Mouse (Mus musculus) liver, embryonic 14.5 days (tissue): ENCODE measurements around the gene Pcgf2. TPM values are rescaled to one million over a fixed set of nuclear protein-coding genes. Genes with fewer than 3 reads are reported as not detected.
"Not testable (repeated sequence)": the region's sequence is repeated elsewhere in the genome, so short reads cannot be mapped to it uniquely, and the experiment has no call there.

Source experiments
- ATAC-seq: fragments of 200-750 bp; cut with Nextera tagmentation; 2 replicates; pipeline ENCODE4 v1.8.0; 2017; ENCODE audit warnings: moderate number of reproducible peaks, mild to moderate bottlenecking, moderate library complexity; ENCODE audit not compliant: insufficient read depth
- DNase-seq, 3 experiments: peaks; one replicate each; pipeline ENCODE4 v3.0.0-alpha.2; 2012 to 2013; ENCODE audit warnings: low read depth in 3 of 3, low spot score in 3 of 3
- H3K27ac ChIP-seq: fragments of 300-500 bp; sonication (generic); 2 replicates; pipeline ENCODE4 v1.5.1; 2014; ENCODE audit warnings: moderate library complexity, mild to moderate bottlenecking, control low read depth, inconsistent platforms
- H3K27me3 ChIP-seq: fragments of 300-500 bp; sonication (generic); 2 replicates; pipeline ENCODE4 v1.6.1; 2014; ENCODE audit warnings: mild to moderate bottlenecking, low read length, moderate library complexity; ENCODE audit not compliant: control insufficient read depth, insufficient read depth
- H3K36me3 ChIP-seq: fragments of 300-500 bp; sonication (generic); replicated peaks from 2 replicates; pipeline ENCODE4 v1.6.1; 2014; ENCODE audit warnings: low read depth; ENCODE audit not compliant: control insufficient read depth, insufficient read depth
- H3K4me1 ChIP-seq, 2 experiments: fragments of 200-500 bp in 1 of 2; fragments of 300-500 bp in 1 of 2; sonication (generic) in 1 of 2; replicated peaks; 2 replicates each; pipeline ENCODE4 v1.6.1; 2012 to 2014; ENCODE audit warnings: antibody characterized with exemption in 1 of 2, inconsistent platforms in 1 of 2, low read length in 1 of 2; ENCODE audit not compliant: control insufficient read depth in 2 of 2, insufficient read depth in 2 of 2
- H3K4me2 ChIP-seq: fragments of 300-500 bp; sonication (generic); 2 replicates; pipeline ENCODE4 v1.6.1; 2014; ENCODE audit warnings: low read depth, mild to moderate bottlenecking, control low read depth, moderate library complexity
- H3K4me3 ChIP-seq, 2 experiments: fragments of 200-500 bp in 1 of 2; fragments of 300-500 bp in 1 of 2; sonication (generic) in 1 of 2; 2 replicates each; pipeline ENCODE4 v1.5.1; 2012 to 2014; ENCODE audit warnings: low read depth in 2 of 2, low read length in 2 of 2, mild to moderate bottlenecking in 2 of 2, control low read depth in 1 of 2, inconsistent platforms in 1 of 2, moderate library complexity in 1 of 2; ENCODE audit not compliant: insufficient read depth in 1 of 2
- H3K9ac ChIP-seq: fragments of 300-500 bp; sonication (generic); replicated peaks from 2 replicates; pipeline ENCODE4 v1.6.1; 2014; ENCODE audit warnings: mild to moderate bottlenecking, control low read depth, moderate library complexity
- H3K9me3 ChIP-seq: fragments of 300-500 bp; sonication (generic); 2 replicates; pipeline ENCODE4 v1.6.1; 2016; ENCODE audit warnings: low read length, mixed read lengths; ENCODE audit not compliant: control insufficient read depth
- CTCF ChIP-seq: IDR thresholded peaks from 2 replicates; pipeline ENCODE4 v1.5.1; 2016; ENCODE audit warnings: antibody characterized with exemption, low read depth, control low read depth
- EP300 ChIP-seq: IDR thresholded peaks from 2 replicates; pipeline ENCODE4 v1.6.1; 2016; ENCODE audit warnings: antibody characterized with exemption, low read depth
- WGBS: fragments of 180-500 bp; shearing (Covaris S2); extraction: QIAGEN DNeasy Blood & Tissue Kit; methylation state at CpG from one replicate; pipeline ENCODE4 v1.1.7; 2014; ENCODE audit not compliant: insufficient replicate concordance; 5-methylcytosine and 5-hydroxymethylcytosine counted together
- polyA plus RNA-seq, 2 experiments: library from polyadenylated mRNA; depleted of rRNA in 1 of 2; stranded (reverse) in 1 of 2; unstranded in 1 of 2; fragments of >200 nt; fragmentation: Nextera tagmentation in 1 of 2; extraction: Ambion mirVana in 1 of 2; gene quantifications; 2 replicates each; pipeline versions ENCODE4 v1.2.1 to v1.2.3; 2012 to 2014

Gene Pcgf2
- polyA plus RNA-seq, 2 experiments = 1.5 to 4.4 TPM

DNA sequence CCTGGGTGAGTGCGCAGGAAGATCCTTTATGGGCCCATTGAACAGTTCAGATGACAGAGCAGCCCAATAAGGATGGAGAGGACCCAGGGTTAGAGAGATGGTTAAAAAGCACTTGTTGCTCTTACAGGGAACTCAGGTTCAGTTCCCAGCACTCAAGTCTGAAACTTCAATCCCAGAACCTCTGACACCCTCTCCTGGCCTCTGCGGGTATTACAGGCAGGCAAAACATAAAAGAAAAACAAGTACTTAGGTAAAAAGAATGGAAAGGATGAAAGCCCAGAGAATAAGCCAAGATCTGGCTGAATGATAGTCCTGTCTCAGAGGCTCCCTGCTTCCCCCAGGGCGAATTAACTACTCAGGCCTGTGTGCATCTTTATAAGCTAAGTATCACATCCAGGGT, 38.9 kb upstream of the Pcgf2 start:
- ATAC-seq = no peak
- H3K36me3 ChIP-seq = no peaks in the 10 kb centered on the region
- 84% methylated on average over 3 of the region's 3 CpGs for whole genome bisulfite sequencing

DNA sequence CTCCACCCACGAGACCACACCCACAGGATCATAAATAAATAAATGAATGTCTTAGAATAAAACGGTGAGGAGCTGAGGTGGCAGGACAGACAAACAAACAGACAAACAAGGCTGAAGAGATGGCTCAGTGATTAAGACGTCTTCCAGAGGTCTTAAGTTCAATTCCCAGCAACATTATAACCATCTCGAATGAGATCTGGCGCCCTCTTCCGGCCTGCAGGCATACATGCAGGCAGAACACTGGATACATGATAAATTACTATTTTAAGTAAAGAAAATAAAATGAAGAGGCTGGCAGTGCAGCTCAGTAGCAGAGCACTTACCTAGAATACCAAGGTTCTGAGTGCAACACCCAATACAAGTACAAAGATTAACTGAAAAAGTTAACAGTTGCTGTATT, 38.4 kb upstream of the Pcgf2 start:
- no peaks in the 10 kb centered on the region for H3K9me3 ChIP-seq
- 47% methylated on average over 6 of the region's 6 CpGs for WGBS

More for the DNA sequence above, 38.9 kb upstream of the Pcgf2 start:
- no peak for DNase-seq
- H3K9ac ChIP-seq = no peak overlapping the region
- no peaks in the 10 kb centered on the region for H3K9me3 ChIP-seq
- TF ChIP-seq CTCF (peak; percentile 36; the same call in 1 of the 2 replicates), EP300 (no peak)
- peaks cover 6 to 18% of the 10 kb centered on the region in 2 experiments; a peak in 3 of 4 replicates for H3K4me1 ChIP-seq
- no peak overlapping the region for H3K27ac ChIP-seq
- H3K4me3 ChIP-seq = no peak overlapping the region
- H3K4me2 ChIP-seq = no peak overlapping the region
- no peaks in the 10 kb centered on the region for H3K27me3 ChIP-seq

DNA sequence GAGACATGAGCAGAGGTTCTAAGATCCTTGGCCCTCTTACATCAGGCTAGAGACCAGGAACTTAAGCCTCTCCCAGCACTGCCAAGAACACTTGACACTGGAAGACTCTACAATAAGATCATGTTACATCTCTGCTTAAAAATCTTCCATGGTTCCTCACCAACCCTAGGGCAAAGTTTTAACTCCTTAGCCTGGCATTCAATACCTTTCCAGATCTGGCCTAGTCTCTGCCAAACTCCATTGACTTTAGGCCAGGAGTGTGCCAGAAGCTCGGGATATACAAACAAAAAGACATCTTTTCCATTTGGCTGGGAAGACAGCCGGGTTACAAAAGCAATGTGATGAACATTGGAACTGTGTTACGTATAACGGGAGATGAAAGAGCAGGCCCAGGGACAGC, 37.3 kb upstream of the Pcgf2 start:
- no peaks in the 10 kb centered on the region for H3K9me3 ChIP-seq
- H3K4me2 ChIP-seq = no peak overlapping the region
- no peak for TF ChIP-seq EP300
- TF ChIP-seq CTCF = no peak
- WGBS = 74% methylated on average over 4 of the region's 4 CpGs
- H3K36me3 ChIP-seq = no peaks in the 10 kb centered on the region
- H3K27me3 ChIP-seq = no peaks in the 10 kb centered on the region
- H3K4me3 ChIP-seq = no peak overlapping the region
- DNase-seq (no peak), ATAC-seq (no peak)
- H3K9ac ChIP-seq = no peak overlapping the region
- peaks cover 0 to 8% of the 10 kb centered on the region in 2 experiments; a peak in 1 of 4 replicates for H3K4me1 ChIP-seq
- no peak overlapping the region for H3K27ac ChIP-seq

More for the DNA sequence above, 38.4 kb upstream of the Pcgf2 start:
- no peak for DNase-seq
- no peak overlapping the region for H3K4me2 ChIP-seq
- H3K4me1 ChIP-seq = peaks cover 6 to 17% of the 10 kb centered on the region in 2 experiments; a peak in 3 of 4 replicates
- H3K9ac ChIP-seq = no peak overlapping the region
- H3K4me3 ChIP-seq = no peak overlapping the region
- no peaks in the 10 kb centered on the region for H3K36me3 ChIP-seq
- TF ChIP-seq EP300 (no peak), CTCF (peak; percentile 59)
- no peaks in the 10 kb centered on the region for H3K27me3 ChIP-seq
- H3K27ac ChIP-seq = no peak overlapping the region
- ATAC-seq = no peak

DNA sequence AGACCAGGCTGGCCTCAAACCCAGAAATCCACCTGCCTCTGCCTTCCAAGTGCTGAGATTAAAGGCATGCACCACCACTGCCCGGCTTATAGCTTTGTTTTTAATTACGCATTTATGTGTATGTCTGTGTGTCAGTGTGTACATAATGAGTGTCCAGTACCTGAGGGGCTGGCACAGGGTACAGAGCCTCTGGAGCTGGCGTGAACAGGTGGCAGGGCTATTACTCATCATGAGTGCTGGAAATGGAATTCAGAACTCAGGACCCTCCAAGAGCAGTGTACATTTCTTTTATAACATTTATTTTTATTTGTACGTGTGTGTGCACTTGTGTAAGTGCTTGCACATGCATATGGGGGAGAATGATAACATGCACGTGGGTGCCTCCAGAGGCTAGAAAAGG, 36.3 kb upstream of the Pcgf2 start:
- Histone ChIP-seq H3K4me3 (no peak overlapping the region), H3K27ac (no peak overlapping the region)

DNA sequence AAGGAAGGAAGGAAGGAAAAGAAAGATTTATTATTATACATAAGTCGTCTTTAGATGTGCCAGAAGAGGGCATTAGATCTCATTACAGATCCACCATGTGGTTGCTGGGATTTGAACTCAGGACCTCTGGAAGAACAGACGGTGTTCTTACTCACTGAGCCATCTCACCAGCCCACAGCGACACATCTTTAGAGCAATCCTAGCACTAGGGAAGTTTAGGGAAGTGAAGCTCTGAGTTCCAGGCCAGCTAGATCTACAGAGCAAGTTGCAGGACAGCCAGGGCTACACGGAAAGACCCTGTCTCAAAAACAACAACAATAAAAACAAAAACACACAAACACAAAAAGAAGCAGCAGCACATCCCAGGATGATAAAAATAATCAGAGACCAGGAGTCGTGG, 34.5 kb upstream of the Pcgf2 start:
- not testable (repeated sequence) for H3K27me3 ChIP-seq, H3K4me2 ChIP-seq, H3K36me3 ChIP-seq, H3K9ac ChIP-seq, H3K27ac ChIP-seq, DNase-seq, H3K4me1 ChIP-seq, H3K9me3 ChIP-seq, H3K4me3 ChIP-seq, ATAC-seq
- WGBS = 56% methylated on average over 5 of the region's 5 CpGs

More for the DNA sequence above, 36.3 kb upstream of the Pcgf2 start:
- no peak for DNase-seq
- Histone ChIP-seq H3K27me3 (no peaks in the 10 kb centered on the region), H3K4me1 (0 out of 4 replicates have a peak, but pooled peaks cover 0 to 5% of the 10 kb centered on the region in 2 experiments), H3K36me3 (no peaks in the 10 kb centered on the region), H3K4me2 (no peak overlapping the region), H3K9me3 (no peaks in the 10 kb centered on the region), H3K9ac (no peak overlapping the region)
- TF ChIP-seq CTCF (no peak), EP300 (no peak)
- 69% methylated on average over 5 of the region's 5 CpGs for WGBS
- no peak for ATAC-seq
